Mouse (Mus musculus) left cerebral cortex, postnatal 4 days (tissue): ENCODE measurements around the gene Cyp27b1. TPM values are rescaled to one million over a fixed set of nuclear protein-coding genes. Genes with fewer than 3 reads are reported as not detected.
A peak's percentile ranks its signal among the peaks of the same experiment; 100 is the strongest.

Source experiments
- DNase-seq: peaks from one replicate; pipeline ENCODE4 v3.0.0-alpha.2; 2022
- intact Hi-C: fragments of 180-260 bp; cut with DNase I; formaldehyde crosslinking; loops from one replicate; pipeline ENCODE4 v1.15.1; 2025
- microRNA-seq: library from miRNA; unstranded; fragments of <30 nt; microRNA quantifications from one replicate; pipeline ENCODE4 v1.2.0, GENCODE M21; 2022
- total RNA-seq, 2 experiments: library from RNA; stranded (reverse); gene quantifications; 2 replicates each; pipeline ENCODE4 v1.2.3; 2021

Cyp27b1 gene
- total RNA-seq, 2 experiments from 2014 or later = 0.70 to 0.84 TPM

- intact Hi-C loops = no loop called here
- no peak for DNase-seq
Observed at GRCm38 (mm10) chr10:127085052-127085451, 37.0 kb downstream of the Cyp27b1 start.

GRCm38 (mm10) chr10:127085633-127086032 is 37.6 kb downstream of the Cyp27b1 start:
- DNase-seq = no peak
- intact Hi-C loops = no loop called here

- intact Hi-C loops = no loop called here
- peak; percentile 72 for DNase-seq
Observed at GRCm38 (mm10) chr10:127090560-127091411, 42.7 kb downstream of the Cyp27b1 start.

GRCm38 (mm10) chr10:127091507-127092396 is 43.7 kb downstream of the Cyp27b1 start:
- intact Hi-C loops = no loop called here

GRCm38 (mm10) chr10:127092742-127093141 is 44.7 kb downstream of the Cyp27b1 start:
- DNase-seq = no peak
- intact Hi-C loops = no loop called here

More at GRCm38 (mm10) chr10:127091507-127092396, 43.7 kb downstream of the Cyp27b1 start:
- peak; percentile 55 for DNase-seq

GRCm38 (mm10) chr10:127094382-127094802 is 46.3 kb downstream of the Cyp27b1 start:
- no peak for DNase-seq
- intact Hi-C loops = no loop called here

GRCm38 (mm10) chr10:127098514-127098913 is 50.5 kb downstream of the Cyp27b1 start:
- intact Hi-C loops = no loop called here
- no peak for DNase-seq

- DNase-seq = no peak
- intact Hi-C loops = no loop called here
Observed at GRCm38 (mm10) chr10:127099191-127099590, 51.1 kb downstream of the Cyp27b1 start.

- intact Hi-C loops = no loop called here
- no peak for DNase-seq
Observed at GRCm38 (mm10) chr10:127099868-127100267, 51.8 kb downstream of the Cyp27b1 start.

GRCm38 (mm10) chr10:127100414-127100813 is 52.4 kb downstream of the Cyp27b1 start:
- intact Hi-C loops = no loop called here
- no peak for DNase-seq

GRCm38 (mm10) chr10:127101151-127101550 is 53.1 kb downstream of the Cyp27b1 start:
- DNase-seq = no peak
- intact Hi-C loops = no loop called here

Small RNAs within 50 kb of the gene (microRNA-seq; reads per million reads assigned to microRNA genes)
- gene Mir546 = 1.5 reads per million

Other genes with a start within 250 kb of the Cyp27b1 start
- 10 to 100 TPM in 1 of 2 experiments, 1 to 10 TPM in 1; 9.6 to 12.4 TPM for gene Atp23, start 146.9 kb upstream of the Cyp27b1 start, total RNA-seq
- 10 to 100 TPM; 57.6 to 61.4 TPM for gene Ctdsp2, start 69.5 kb upstream of the Cyp27b1 start, total RNA-seq
- gene Avil, start 47.5 kb upstream of the Cyp27b1 start, total RNA-seq = under 1 TPM; 0.12 to 0.16 TPM
- gene Tsfm, start 17.4 kb upstream of the Cyp27b1 start, total RNA-seq = 10 to 100 TPM; 29.4 to 30.2 TPM
- 10 to 100 TPM; 13.8 to 14.9 TPM for gene Mettl1, start 6.8 kb upstream of the Cyp27b1 start, total RNA-seq
- under 1 TPM; 0.18 to 0.42 TPM for gene Eef1akmt3, start 6.7 kb upstream of the Cyp27b1 start, total RNA-seq
- gene March9, start 11.9 kb downstream of the Cyp27b1 start, total RNA-seq = 10 to 100 TPM; 75.1 to 76.5 TPM
- gene Cdk4, start 15.3 kb downstream of the Cyp27b1 start, total RNA-seq = 100 to 1,000 TPM; 211 to 221 TPM
- 10 to 100 TPM; 49.9 to 54.4 TPM for gene Tspan31, start 22.0 kb downstream of the Cyp27b1 start, total RNA-seq
- 100 to 1,000 TPM; 384 to 394 TPM for gene Agap2, start 27.0 kb downstream of the Cyp27b1 start, total RNA-seq
- 10 to 100 TPM; 86.3 to 90.7 TPM for gene Os9, start 72.9 kb downstream of the Cyp27b1 start, total RNA-seq
- 100 to 1,000 TPM in 1 of 2 experiments, 10 to 100 TPM in 1; 99.8 to 109 TPM for gene B4galnt1, start 117.0 kb downstream of the Cyp27b1 start, total RNA-seq
- gene Slc26a10, start 132.4 kb downstream of the Cyp27b1 start, total RNA-seq = under 1 TPM; 0.83 to 0.88 TPM
- 10 to 100 TPM; 70.5 to 75.6 TPM for gene Arhgef25, start 141.8 kb downstream of the Cyp27b1 start, total RNA-seq
- 100 to 1,000 TPM; 184 to 207 TPM for gene Dtx3, start 147.5 kb downstream of the Cyp27b1 start, total RNA-seq
- gene Pip4k2c, start 163.3 kb downstream of the Cyp27b1 start, total RNA-seq = 10 to 100 TPM; 23.8 to 25.0 TPM
- gene Kif5a, start 215.1 kb downstream of the Cyp27b1 start, total RNA-seq = 100 to 1,000 TPM; 291 to 312 TPM
- gene Dctn2, start 218.1 kb downstream of the Cyp27b1 start, total RNA-seq = 100 to 1,000 TPM; 298 to 302 TPM
- gene Mbd6, start 240.8 kb downstream of the Cyp27b1 start, total RNA-seq = 10 to 100 TPM; 47.7 to 51.5 TPM